Mouse (Mus musculus): ENCODE data around the gene Ankrd65.

Gene Ankrd65

DNA sequence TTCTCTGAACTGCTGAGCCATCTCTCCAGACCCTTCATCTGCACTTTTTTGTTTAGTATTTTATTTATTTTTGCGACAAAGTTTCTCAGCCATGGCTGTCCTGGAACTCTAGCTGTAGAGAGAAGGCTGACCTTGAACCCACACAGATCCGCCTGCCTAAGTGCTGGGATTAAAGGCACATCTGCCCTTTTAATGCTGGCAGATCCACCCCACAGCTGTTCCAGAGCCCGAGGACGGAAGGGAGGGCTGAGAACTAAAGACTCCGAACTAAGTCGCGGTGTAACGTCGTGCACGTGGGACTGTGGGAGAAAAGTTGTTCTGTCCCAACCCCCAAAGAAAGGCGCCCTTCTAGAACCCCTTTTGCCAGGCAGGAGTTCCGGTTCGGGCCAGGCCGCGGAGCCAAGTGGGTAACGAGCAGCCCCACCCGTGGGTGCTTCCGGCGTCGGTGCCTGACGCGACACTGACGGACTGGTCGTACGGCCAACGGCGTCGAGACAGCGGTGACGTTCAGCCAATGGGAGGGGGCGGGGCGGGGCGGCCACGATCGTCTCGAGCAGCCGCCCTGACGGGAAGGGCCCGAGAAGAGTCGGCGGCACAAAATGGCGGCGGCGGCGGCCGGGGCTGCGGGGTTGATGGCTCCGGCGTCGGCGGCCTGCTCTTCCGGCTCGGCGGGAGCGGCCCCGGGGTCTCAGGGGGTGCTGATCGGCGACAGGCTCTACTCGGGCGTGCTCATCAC lies 21.9 kb downstream of the Ankrd65 start, which contains the start of gene Ccnl2:
Ccnl2 (plus strand) TSS at position 561 of the 736 bp plus-strand sequence.
- in situ Hi-C loops (cut with MboI; ENCODE audit: low sequenced_read_pairs) = no loop called here

DNA sequence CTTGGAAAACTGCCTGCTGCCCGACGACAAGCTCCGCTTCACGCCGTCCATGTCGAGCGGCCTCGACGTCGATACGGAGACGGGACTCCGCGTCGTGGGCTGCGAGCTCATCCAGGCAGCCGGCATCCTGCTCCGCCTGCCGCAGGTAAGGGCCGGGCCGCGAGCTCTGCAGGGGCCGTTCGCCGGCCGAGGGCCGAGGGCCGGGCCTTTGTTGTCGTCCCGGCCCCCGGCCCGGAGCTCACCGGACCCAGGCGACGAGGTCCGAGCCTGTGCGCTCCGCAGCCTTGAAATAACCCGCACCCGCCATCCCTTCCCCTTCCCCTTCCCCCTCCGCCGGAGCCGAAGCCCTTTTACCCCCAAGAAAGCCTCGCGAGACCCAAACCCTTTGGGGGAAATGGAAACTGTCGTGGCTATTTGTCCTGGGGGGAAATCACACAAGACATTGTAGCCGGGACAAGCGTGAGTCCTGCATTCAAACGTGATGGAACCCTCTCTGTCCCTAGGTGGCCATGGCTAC lies 22.5 kb downstream of the Ankrd65 start:
- in situ Hi-C loops (cut with MboI; ENCODE audit: low sequenced_read_pairs) = no loop called here

DNA sequence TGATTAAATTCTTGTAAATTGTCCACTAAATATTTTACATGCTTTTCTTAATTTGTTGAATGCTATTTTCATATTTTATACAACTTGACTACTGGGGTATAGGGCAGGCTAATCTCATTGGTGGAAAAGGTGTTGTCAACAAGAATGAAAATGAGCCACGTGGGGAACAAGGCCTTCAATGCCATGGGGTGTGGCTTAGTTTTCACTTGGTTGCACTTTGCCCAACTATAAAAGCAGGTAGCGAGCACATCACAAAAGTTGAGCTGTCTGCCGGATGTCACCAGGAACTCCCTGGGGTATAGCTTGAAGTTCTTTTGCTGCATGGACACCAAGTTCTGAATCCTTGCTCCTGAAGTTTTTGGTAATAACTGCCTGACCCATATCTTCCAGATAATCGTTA lies 27.3 kb downstream of the Ankrd65 start:
- in situ Hi-C loops (cut with MboI; ENCODE audit: low sequenced_read_pairs) = no loop called here

DNA sequence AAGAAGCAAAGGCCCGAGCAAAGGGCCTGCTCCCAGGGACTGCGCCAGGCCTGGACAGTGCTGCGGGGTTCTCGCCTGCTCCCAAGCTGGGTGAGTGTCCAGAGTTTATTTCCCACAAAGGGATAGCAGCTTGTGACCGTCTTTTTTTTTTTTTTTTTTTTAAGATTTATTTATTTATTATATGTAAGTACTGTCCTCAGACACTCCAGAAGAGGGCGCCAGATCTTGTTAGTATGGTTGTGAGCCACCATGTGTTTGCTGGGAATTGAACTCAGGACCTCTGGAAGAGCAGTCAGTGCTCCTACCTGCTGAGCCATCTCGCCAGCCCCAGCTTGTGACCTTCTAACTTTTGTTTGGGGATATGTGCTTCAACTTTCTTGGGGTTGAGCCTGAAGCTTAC lies 30.8 kb downstream of the Ankrd65 start:
- in situ Hi-C loops (cut with MboI; ENCODE audit: low sequenced_read_pairs) = no loop called here

DNA sequence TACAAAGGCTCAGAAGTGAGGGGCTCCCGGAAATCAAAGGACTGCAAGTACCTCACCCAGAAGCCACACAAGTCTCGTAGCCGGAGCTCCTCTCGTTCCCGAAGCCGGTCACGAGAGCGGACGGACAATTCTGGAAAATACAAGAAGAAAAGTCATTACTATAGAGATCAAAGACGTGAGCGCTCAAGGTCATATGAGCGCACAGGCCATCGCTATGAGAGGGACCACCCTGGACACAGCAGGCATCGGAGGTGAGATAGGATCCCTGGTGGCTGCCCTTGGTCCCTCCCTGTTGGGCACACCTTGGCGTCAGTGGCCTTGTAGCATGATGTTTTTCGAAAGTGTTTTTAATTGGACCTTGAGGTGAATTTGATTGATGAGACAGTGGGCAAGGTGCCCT lies 33.2 kb downstream of the Ankrd65 start:
- in situ Hi-C loops (cut with MboI; ENCODE audit: low sequenced_read_pairs) = no loop called here

DNA sequence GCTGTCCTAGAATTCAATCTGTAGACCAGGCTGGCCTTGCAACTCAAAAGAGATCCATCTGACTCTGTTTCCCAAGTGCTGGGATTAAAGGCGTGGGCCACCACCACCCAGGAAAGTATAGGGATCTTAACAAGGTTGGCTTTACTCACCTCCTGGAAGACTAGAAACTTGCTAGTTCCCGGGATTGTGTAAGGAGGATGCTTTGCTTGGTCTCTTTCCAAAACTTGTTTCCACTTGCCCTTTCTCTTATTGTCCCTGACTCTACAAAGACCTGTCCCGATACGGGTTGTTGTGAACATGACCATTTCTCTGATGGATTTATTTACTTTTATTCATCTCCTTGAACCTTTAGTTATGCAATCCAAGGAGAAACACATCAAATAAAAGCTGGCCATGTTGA lies 39.6 kb downstream of the Ankrd65 start:
- in situ Hi-C loops (cut with MboI; ENCODE audit: low sequenced_read_pairs) = no loop called here

DNA sequence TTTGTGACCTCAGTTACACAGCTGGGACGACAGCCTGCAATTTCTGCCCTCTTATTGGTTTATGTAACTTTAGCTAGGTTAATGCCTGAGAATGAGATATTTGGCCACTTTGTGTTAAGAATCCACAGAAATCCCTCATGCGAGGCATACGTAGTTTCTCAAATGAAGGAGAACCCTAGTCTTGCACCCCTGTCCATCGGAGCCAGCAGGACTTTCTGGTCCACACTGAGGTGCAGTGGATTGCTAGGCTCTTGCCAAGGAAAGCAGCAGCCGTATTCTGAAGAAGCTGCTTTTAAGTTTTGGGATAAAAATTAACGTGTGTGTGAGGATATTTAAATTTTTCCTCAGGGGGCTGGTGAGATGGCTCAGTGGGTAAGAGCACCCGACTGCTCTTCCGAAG lies 40.4 kb downstream of the Ankrd65 start:
- in situ Hi-C loops (cut with MboI; ENCODE audit: low sequenced_read_pairs) = no loop called here

DNA sequence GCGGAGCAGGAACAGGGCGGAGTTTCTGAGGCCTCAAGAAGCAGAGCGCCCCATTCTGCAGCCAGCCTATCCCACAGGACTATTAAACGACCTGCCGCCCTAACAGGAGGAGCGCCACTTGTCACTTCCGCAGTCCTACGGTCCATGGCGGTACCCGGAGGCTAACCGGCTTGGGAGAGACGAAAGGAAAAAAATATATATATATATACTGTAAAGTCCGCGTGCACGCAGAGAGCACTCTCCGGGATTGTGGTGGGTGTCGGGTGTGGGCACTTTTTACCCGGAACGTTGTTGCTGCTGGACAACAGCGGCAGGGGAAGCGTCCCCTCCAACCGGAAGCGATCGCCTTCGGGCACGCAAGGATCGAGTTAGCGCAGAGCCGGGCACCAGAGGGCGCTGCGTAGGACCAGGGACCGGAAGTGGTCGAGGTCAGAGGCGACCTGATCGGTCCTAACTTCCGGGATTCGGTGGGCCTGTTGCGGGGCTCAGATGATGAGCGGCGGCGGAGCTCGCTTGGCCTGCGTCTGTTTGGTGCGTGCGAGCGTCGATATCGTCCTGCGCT lies 41.0 kb downstream of the Ankrd65 start, which contains the start of gene Aurkaip1:
Aurkaip1 (plus strand) TSS at position 68 of the 562 bp plus-strand sequence.
- in situ Hi-C loops (cut with MboI; ENCODE audit: low sequenced_read_pairs) = no loop called here

DNA sequence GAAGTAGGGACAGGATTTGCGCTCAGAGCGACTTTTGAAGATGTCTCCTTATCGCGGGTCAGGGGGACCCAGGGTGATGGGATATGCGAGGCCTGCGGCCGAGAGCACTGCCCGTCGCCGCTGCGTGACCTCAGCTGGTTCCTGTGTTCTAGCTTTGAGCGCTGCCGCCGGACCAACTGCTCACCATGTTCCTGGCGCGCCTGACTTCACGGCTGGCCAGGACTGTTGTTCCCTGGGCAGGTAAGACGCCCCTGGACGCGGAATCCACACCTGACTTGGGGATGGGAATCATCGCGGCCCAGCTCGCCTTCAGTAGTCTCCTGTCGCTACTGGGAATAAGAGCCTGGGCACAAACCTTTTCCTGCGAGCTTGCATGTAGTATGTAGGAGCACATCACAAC lies 41.6 kb downstream of the Ankrd65 start:
- in situ Hi-C loops (cut with MboI; ENCODE audit: low sequenced_read_pairs) = no loop called here

DNA sequence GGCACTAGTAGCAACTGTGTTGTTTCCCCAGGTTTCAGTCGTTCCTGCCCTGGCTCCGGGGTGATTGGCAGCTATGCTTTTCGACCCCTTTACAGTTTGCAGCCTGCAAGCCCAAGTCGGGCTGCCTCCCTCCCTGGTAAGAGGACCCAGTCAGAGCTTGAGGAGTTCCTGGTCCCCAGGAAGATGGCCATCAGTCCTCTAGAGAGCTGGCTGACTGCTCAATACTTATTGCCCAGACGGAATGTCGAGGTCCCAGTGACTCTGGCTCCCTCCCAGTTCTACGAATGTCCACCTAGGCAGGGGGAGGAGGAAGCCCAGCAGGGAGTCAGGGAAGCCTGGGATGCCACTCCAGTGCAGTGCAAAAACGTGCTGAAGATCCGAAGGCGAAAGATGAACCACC lies 42.1 kb downstream of the Ankrd65 start:
- in situ Hi-C loops (cut with MboI; ENCODE audit: low sequenced_read_pairs) = no loop called here

DNA sequence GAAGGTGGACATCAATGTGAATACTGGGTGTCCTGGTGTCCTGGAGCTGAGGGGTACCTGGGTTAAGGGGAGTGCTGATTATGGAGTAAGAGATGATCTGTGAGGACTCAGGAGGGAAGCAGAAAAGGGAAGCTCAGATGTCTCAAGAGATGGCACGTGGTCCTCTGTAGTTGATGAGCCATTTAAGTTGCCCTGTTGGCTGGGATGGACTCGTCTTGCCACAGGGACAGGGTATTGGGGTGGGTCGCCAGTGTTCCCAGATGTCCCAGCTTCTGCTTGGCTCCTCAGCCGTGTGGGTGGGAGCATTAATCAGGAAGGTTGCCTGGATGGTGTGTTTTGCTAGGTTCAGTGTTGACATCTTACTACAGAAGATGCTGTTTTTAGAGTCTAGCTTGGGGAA lies 43.0 kb downstream of the Ankrd65 start:
- in situ Hi-C loops (cut with MboI; ENCODE audit: low sequenced_read_pairs) = no loop called here

DNA sequence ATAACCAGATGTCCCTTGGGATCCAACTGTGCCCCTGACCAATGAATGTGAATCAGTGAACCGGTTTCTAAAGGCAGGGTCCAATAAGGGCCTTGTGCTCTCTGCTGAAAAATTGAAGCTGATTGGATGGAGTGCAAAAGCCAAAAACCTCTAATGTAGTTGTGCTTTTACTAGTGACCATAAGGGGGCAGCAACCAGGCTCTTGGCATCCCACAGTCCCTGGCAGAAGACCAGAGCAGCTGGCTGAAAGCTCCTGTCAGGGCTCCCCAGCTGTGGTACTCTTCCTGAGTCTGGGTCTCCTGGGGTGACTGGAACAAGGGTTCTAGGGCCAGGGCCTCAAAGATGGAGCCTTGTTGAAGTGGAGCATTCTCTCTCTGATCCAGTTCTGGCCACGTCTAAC lies 43.6 kb downstream of the Ankrd65 start:
- in situ Hi-C loops (cut with MboI; ENCODE audit: low sequenced_read_pairs) = no loop called here

DNA sequence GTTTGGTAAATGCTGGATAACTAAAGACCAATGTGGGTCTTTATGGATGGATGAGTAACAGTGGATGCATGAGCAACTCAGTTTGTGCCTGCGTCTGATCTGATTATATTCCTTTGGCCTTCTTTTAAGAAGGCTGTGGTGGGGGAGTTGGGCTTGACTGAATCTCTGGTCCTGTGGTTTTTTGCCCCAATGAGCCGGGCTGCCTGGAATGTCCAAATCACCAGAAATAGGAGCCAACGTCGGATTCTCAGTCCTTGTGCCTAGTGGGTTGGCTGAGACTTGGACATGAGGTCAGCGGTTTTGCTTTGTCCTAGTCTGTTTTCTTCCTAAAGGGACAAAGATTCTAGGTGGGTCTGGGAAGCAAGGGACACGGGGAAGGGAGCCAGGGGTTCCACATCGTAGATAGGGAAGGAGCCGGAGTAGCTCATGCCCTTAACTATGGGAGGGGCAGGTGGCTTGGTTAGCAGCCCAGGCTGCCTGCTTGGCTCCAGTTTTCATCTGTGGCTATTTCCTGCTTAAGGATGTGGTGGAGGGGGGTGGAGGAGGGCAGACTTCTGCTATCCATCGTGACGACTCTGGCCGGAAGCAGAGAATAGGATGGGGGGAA lies 47.3 kb downstream of the Ankrd65 start:
- in situ Hi-C loops (cut with MboI; ENCODE audit: low sequenced_read_pairs) = no loop called here

DNA sequence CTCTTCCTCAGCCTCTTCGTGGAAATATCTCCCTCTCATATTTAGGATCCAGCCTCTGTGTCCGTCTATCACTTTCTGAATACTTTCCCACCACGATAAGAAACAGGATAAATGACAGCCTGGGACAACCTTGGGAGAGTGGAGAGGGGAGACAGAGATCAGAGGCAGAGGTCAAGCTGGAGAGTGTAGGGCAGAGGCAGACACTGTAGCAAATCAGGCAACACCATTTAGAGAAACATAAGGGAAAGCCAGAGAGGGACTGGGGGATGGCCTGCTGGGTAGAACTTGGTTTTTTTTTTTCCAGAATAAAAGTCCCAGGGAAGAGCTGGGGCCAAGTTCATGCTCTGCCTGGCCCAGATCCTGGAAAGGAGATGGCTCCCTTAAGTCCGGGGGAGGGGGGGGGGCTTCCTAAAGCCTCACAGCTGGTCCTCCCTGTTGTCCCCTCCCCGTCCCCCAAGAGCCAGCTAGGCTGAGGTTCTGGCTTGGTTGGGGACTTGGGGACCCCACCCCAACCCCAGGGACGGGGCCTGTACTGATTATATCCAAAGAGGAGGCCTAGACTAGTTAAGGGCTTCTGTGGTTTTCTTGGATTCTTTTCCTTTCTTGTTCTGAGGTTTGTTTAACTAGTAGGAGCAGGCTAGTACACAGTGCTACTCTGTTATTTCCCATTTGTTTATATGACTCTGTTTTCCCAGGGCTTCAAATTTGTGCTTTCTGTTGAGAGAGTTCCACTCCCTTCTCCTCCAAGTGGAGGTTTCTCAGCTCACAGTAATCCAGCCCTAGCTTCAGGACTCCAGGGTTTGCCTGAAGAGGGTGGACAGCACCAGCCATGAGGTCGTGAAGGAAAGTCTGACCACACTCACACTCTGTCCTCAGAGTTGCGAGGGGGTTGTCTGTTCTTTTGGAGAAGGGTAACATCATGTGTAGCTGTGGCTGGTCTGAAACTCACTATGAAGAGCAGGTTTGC lies 48.2 kb downstream of the Ankrd65 start:
- in situ Hi-C loops (cut with MboI; ENCODE audit: low sequenced_read_pairs) = no loop called here

DNA sequence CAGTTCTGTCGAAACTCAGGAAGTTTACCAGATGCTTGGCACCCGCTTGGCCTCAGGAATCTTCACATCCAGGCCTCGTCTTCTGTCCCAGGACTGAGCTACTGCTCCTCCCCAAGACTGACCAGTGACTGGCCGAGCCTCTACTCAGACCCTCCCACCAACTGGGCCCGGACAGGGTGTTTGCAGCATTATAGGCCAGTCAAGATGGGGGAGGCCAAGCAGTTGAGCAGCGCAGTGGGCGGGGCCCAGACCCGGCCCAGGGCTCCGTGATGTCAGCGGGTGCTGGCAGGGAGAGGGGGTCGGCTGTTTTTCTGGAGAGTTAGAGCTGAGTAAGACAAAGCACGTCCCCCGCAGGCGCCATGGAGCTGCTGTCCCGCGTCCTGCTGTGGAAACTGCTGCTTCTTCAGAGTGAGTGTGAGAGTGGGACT lies 49.3 kb downstream of the Ankrd65 start, which contains the start of gene Mxra8:
Mxra8 (plus strand) TSS at position 198 of the 428 bp plus-strand sequence.
- in situ Hi-C loops (cut with MboI; ENCODE audit: low sequenced_read_pairs) = no loop called here

DNA sequence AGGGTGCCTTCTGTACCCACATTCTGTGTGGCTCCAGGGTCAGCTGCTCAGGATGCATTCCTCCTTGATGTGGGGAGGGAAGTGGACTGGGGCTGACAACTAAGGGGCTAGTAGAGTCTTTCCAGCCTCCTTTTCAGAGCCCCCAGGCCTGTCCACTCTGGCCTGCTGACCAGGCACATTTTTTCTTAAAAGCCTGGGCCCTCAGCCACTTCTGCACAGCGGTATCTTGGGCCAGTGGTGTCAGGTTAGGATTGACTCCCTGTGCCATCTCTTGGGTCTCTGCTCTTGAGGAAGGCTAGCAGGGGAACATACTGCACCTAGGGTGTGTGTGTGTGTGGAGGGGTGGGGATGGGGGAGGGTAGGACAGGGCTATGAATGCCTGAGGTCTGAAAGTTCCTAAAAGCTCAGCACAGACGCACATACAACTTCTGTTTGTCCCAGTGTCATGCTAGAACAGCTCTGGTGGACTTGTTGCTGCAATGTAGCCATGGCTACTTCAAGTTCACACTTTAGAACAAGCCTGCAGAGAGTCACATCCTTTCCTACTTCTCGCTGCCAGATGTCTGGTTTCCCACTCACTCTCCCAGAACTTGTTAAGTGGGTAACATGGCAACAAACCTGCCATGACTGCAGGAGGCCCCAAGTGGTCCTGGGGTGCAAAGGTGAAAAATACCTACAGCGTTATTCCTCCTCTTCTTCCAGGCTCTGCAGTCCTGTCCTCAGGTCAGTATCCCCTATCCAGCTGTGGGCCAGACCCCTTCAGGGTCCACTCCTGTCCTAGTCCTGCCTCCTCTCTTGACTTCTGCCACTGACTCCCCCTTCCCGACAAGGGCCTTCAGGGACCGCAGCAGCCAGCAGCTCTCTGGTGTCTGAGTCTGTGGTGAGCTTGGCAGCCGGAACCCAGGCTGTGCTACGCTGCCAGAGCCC lies 50.1 kb downstream of the Ankrd65 start:
- in situ Hi-C loops (cut with MboI; ENCODE audit: low sequenced_read_pairs) = no loop called here

DNA sequence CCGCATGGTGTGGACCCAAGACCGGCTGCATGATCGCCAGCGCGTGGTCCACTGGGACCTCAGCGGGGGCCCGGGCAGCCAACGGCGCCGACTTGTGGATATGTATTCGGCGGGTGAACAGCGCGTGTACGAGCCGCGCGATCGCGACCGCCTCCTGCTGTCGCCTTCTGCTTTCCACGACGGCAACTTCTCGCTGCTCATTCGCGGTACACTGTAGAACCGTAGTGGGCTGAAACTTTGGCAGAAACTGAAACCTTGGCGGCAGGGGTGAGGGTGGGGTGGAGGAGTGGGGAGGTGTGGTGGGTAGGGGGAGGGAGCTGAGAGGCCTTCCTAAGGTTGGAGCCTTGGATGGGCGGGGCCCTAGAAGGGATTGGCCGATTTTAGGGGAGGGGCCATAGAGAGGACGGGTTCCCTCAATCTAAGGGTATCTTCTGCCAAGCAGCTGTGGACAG lies 50.8 kb downstream of the Ankrd65 start:
- in situ Hi-C loops (cut with MboI; ENCODE audit: low sequenced_read_pairs) = no loop called here

DNA sequence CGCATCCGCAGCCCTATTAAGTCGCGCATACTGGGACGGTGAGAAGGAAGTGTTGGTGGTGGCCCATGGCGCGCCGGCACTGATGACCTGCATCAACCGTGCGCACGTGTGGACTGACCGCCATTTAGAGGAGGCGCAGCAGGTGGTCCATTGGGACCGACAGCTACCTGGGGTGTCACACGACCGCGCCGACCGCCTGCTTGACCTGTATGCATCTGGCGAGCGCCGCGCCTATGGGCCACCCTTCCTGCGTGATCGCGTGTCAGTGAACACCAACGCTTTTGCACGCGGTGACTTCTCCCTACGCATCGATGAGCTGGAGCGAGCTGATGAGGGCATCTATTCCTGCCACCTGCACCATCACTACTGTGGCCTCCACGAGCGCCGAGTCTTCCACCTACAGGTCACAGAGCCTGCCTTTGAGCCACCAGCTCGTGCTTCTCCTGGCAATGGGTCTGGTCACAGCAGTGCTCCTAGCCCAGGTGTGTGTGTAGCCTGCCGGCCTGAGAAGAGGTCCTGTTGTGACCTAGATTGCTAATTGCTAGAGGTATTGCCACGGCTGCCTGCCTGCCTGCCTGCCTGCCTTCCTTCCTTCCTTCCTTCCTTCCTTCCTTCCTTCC lies 51.5 kb downstream of the Ankrd65 start:
- in situ Hi-C loops (cut with MboI; ENCODE audit: low sequenced_read_pairs) = no loop called here

DNA sequence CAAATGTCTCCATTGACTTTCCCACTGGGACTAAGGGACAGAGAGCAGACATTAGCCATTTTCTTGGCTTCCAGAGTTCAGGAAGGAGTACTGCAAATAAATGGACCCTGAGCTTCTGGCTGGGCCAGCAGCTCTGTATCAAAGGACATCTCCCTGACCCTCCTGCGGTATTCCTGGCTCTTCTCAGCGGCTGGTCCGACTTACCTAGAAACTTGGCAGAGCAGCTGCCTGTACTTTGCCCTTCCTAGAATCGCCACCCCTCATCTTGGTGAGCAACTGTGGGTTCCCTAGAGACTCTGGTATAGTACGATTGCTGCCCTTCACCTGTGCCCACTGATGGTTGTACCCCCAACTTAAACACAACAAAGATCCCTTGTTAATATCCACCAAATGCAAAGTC lies 53.0 kb downstream of the Ankrd65 start:
- in situ Hi-C loops (cut with MboI; ENCODE audit: low sequenced_read_pairs) = no loop called here

All from CH12F3 (cell line).